Mouse (Mus musculus) embryonic facial prominence, embryonic 13.5 days (tissue): ENCODE measurements around the gene Hsd17b1. TPM values are rescaled to one million over a fixed set of nuclear protein-coding genes. Genes with fewer than 3 reads are reported as not detected.

Experiments used
- ATAC-seq: fragments of 200-750 bp; cut with Nextera tagmentation; 2 replicates; pipeline ENCODE4 v1.8.0; 2017; ENCODE audit warnings: low read depth; ENCODE audit not compliant: insufficient number of reproducible peaks, insufficient read depth, low FRiP score, low TSS enrichment
- H3K27ac ChIP-seq: fragments of 300-500 bp; sonication (generic); 2 replicates; pipeline ENCODE4 v1.5.1; 2015; ENCODE audit warnings: moderate library complexity, mild to moderate bottlenecking, inconsistent platforms
- H3K27me3 ChIP-seq: fragments of 300-500 bp; sonication (generic); 2 replicates; pipeline ENCODE4 v1.6.1; 2015; ENCODE audit warnings: mild to moderate bottlenecking, inconsistent platforms
- H3K36me3 ChIP-seq: fragments of 300-500 bp; sonication (generic); 2 replicates; pipeline ENCODE4 v1.6.1; 2015; ENCODE audit warnings: mild to moderate bottlenecking, inconsistent platforms
- H3K4me1 ChIP-seq: fragments of 300-500 bp; sonication (generic); 2 replicates; pipeline ENCODE4 v1.6.1; 2015; ENCODE audit warnings: inconsistent platforms
- H3K4me2 ChIP-seq: fragments of 300-500 bp; sonication (generic); 2 replicates; pipeline ENCODE4 v1.6.1; 2015; ENCODE audit warnings: moderate library complexity, mild to moderate bottlenecking, inconsistent platforms
- H3K4me3 ChIP-seq: fragments of 300-500 bp; sonication (generic); 2 replicates; pipeline ENCODE4 v1.5.1; 2015; ENCODE audit warnings: mild to moderate bottlenecking, inconsistent platforms
- H3K9ac ChIP-seq: fragments of 300-500 bp; sonication (generic); 2 replicates; pipeline ENCODE4 v1.6.1; 2015; ENCODE audit warnings: mild to moderate bottlenecking, inconsistent platforms
- H3K9me3 ChIP-seq: fragments of 300-500 bp; sonication (generic); 2 replicates; pipeline ENCODE4 v1.6.1; 2016; ENCODE audit warnings: inconsistent platforms
- WGBS: fragments of 180-500 bp; shearing (Covaris S2); methylation state at CpG from one replicate; pipeline ENCODE4 v1.1.7; 2015; ENCODE audit warnings: mixed read lengths; 5-methylcytosine and 5-hydroxymethylcytosine counted together
- polyA plus RNA-seq: library from polyadenylated mRNA; unstranded; fragments of >200 nt; fragmentation: Nextera tagmentation; extraction: Ambion mirVana; gene quantifications from 2 replicates; pipeline ENCODE4 v1.2.1, GENCODE M21; 2015

Hsd17b1 gene
- 0.15 TPM in 1 of 2 replicates, not detected in the other for polyA plus RNA-seq

DNA sequence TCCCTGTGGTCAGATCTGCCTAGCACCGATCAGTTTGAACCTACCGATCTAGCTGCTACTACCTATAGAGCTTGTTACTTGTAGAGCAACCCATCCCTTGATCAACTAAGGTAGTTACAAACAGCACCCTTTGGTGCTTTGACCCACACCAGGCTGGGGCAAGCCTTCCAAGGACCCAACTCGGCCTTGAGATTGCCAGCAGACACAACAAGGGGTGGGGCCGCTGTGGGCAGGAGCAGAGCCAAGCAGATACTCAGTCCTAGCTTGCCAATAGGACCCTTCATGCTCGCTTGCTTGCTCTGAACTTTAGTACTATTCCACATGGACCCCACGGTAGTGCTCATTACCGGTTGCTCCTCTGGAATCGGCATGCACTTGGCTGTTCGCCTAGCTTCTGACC is at the start of gene Hsd17b1:
Gene Hsd17b1, plus strand, starts transcription at position 291 of the 400 bp plus-strand sequence.
- peak within 1 kb of the TSS; percentile 49; the same call in 1 of the 2 replicates for H3K4me2 ChIP-seq
- H3K9ac ChIP-seq: no peak within 1 kb of the TSS
- H3K36me3 ChIP-seq: no peaks in the 10 kb centered on the region
- peaks cover 61% of the 10 kb centered on the region for H3K27me3 ChIP-seq
- 69% methylated on average over 9 of the region's 9 CpGs for WGBS
- H3K9me3 ChIP-seq: no peaks in the 10 kb centered on the region
- no peak within 1 kb of the TSS for H3K27ac ChIP-seq
- H3K4me1 ChIP-seq: peaks cover 16% of the 10 kb centered on the region
- ATAC-seq: no peak
- 0 out of 2 replicates have a peak within 1 kb of the TSS, but pooled peaks have one; percentile 24 for H3K4me3 ChIP-seq

DNA sequence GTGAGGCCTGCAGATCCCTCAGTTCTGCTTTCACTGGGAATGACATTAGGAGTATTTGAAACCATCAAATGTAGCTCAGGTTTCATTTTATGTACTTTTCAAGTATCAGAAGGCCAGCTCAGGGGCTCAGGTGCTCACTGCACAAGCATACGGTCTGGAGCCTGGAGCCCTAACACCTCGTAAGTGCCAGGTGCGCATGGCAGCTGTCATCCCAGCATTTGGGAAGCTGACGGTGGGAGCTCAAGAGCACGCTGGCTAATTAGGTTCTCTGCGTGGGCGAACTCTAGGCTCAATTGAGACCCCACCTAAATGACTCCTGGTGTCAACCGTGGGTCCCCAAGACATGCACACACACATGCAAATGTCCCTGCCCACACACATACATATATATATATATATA is 48.9 kb upstream of the Hsd17b1 start:
- Histone ChIP-seq H3K9me3 (no peaks in the 10 kb centered on the region), H3K27ac (no peak overlapping the region), H3K4me1 (no peaks in the 10 kb centered on the region), H3K9ac (no peak overlapping the region), H3K36me3 (peaks cover 57% of the 10 kb centered on the region), H3K27me3 (no peaks in the 10 kb centered on the region), H3K4me2 (no peak overlapping the region), H3K4me3 (no peak overlapping the region)
- WGBS: 85% methylated on average over 8 of the region's 8 CpGs
- ATAC-seq: no peak

DNA sequence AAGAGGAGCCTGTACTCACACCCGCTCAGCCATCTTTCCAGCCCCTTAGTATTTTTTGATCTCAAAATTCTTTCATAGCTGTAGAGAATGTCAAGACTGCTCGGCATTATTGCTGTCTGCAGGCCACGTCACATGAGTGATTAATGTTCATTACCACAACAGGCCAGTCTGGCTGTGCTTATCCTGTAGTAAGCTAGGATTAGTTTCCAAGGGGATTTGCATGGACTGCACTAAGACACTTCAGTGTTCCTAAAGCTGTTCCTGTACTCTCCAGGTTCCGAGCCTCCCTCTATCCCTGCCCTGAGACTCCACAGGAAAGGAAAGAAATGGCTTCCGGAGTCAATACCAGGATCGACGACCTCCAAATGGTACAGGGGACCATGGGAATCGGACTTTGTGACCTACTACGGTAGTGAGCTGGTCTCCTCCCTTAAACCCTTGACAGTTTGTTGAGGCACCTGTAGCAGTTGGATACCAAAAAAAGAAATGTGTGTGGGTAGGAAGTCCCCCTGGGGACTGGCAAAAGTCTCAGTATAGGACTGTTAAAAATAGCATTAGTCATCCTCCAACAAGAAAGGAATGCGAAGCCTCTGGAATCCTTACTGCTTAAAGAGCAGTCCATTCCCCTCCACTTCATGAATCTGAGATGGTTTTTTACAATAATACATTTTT is 47.9 kb upstream of the Hsd17b1 start:
- no peak for ATAC-seq
- H3K36me3 ChIP-seq: peaks cover 63% of the 10 kb centered on the region
- H3K4me1 ChIP-seq: no peaks in the 10 kb centered on the region
- no peaks in the 10 kb centered on the region for H3K27me3 ChIP-seq
- no peak overlapping the region for H3K4me2 ChIP-seq
- no peak overlapping the region for H3K27ac ChIP-seq
- H3K4me3 ChIP-seq: no peak overlapping the region
- H3K9ac ChIP-seq: no peak overlapping the region
- WGBS: 83% methylated on average over 10 of the region's 10 CpGs
- H3K9me3 ChIP-seq: no peaks in the 10 kb centered on the region

DNA sequence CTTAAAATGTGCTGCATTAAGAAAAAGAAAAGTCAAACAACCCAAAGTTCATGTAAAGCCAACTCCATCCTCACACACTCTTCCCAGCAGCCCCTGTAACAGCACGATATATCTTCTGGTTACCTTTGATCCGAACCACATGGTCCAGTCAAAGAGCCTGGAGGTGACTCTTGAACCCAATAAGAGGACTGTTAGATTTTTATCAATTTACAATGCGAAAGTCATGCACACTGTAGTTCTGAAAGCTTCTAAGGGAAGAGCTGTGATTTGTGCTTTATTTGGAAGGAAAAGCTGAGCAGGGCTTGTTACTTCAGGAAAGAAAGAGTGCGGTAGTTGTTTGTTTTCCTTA is 47.4 kb upstream of the Hsd17b1 start:
- H3K36me3 ChIP-seq: peaks cover 59% of the 10 kb centered on the region
- ATAC-seq: no peak
- H3K4me3 ChIP-seq: no peak overlapping the region

DNA sequence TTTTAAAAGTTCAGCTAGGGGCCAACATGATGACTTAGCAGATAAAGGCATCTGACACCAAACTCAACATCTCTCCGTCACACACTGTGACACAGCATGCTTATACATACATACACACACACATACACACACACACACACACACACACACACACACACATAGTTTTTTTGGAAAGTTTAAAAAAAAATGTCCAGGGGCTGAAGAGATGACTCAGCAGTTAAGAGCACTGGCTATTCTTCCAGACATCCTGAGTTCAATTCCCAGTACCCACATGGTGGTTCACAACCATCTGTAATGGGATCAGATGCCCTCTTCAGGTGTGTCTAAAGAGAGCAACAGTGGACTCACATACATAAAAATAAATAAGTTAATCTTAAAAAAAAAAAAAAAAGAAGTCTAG is 46.7 kb upstream of the Hsd17b1 start:
- no peaks in the 10 kb centered on the region for H3K4me1 ChIP-seq
- no peak overlapping the region for H3K27ac ChIP-seq
- peaks cover 57% of the 10 kb centered on the region for H3K36me3 ChIP-seq
- no peaks in the 10 kb centered on the region for H3K27me3 ChIP-seq
- no peak for ATAC-seq
- H3K4me2 ChIP-seq: no peak overlapping the region
- no peaks in the 10 kb centered on the region for H3K9me3 ChIP-seq
- WGBS: 78% methylated on average over 1 of the region's 1 CpGs
- no peak overlapping the region for H3K9ac ChIP-seq
- H3K4me3 ChIP-seq: no peak overlapping the region

More for the DNA sequence above, 47.4 kb upstream of the Hsd17b1 start:
- no peaks in the 10 kb centered on the region for H3K27me3 ChIP-seq
- H3K9me3 ChIP-seq: no peaks in the 10 kb centered on the region
- WGBS: 87% methylated on average over 4 of the region's 4 CpGs
- no peak overlapping the region for H3K4me2 ChIP-seq
- H3K9ac ChIP-seq: no peak overlapping the region
- H3K4me1 ChIP-seq: no peaks in the 10 kb centered on the region
- no peak overlapping the region for H3K27ac ChIP-seq

DNA sequence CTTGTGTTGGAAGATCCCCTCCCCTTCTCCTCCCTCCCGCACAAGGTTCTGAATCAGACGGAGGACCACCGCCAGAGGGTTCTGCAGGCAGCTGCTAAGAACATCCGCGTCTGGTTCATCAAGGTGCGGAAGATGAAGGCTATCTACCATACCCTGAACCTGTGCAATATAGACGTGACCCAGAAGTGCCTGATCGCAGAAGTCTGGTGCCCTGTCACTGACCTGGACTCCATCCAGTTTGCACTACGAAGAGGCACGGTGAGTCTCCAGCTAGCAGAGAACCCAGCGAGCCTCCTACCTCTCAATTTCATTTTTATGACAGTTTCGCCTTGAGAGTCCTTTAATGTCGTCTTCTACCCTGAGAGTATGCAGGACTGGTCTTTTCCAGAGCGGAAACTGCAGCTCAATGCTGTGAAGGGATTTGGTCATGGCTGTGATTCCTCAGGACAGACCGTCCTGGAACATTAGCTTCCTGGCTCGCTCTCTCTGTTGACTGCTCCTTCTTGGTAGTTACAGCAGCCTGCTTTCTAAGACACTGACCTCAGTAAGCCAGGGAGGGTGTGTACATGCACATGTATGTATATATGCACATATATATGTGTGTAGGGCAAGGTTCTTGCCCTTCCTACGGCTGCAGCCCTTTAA is 44.2 kb upstream of the Hsd17b1 start:
- Histone ChIP-seq H3K4me2 (no peak overlapping the region), H3K4me3 (no peak overlapping the region), H3K9ac (no peak overlapping the region), H3K27ac (no peak overlapping the region), H3K4me1 (no peaks in the 10 kb centered on the region), H3K9me3 (no peaks in the 10 kb centered on the region), H3K36me3 (peaks cover 70% of the 10 kb centered on the region), H3K27me3 (no peaks in the 10 kb centered on the region)
- 94% methylated on average over 17 of the region's 17 CpGs for WGBS
- no peak for ATAC-seq

DNA sequence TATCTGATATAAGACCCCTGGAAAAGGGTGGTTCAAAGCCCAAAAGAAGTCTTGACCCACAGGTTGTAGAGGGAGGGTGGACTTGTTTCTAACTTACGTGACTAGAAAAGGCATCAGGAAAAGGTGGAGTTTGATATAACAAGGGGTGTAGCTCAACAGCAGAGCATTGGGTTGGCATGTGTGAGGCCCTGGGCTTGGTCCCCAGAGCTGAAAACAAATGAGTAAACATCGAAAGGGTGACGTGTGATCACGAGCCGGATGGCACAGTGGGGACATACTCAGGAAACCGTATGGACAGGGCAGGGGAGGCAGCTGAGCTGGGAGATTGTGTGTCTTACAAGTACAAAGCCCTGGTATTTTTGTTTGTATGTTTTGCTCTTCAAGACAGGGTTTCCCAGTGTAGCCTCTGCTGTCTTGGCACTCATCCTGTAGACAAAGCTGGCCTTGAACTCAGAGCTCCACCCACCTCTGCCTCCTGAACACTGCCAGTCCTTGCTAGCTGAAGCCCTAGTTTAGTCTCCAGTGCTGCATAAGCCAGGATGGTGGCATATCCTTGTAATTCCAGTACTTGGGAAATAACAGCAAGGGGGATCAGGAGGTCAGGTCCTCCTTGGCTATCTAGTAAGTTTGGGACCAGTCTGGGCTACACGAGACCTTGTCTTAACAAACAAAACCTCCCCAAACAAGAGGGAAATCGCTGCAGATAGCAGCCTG is 43.4 kb upstream of the Hsd17b1 start:
- Histone ChIP-seq H3K27ac (no peak overlapping the region), H3K4me2 (no peak overlapping the region), H3K36me3 (peaks cover 74% of the 10 kb centered on the region), H3K9ac (no peak overlapping the region), H3K9me3 (no peaks in the 10 kb centered on the region), H3K27me3 (no peaks in the 10 kb centered on the region), H3K4me1 (no peaks in the 10 kb centered on the region), H3K4me3 (no peak overlapping the region)
- ATAC-seq: no peak
- WGBS: 94% methylated on average over 8 of the region's 8 CpGs

DNA sequence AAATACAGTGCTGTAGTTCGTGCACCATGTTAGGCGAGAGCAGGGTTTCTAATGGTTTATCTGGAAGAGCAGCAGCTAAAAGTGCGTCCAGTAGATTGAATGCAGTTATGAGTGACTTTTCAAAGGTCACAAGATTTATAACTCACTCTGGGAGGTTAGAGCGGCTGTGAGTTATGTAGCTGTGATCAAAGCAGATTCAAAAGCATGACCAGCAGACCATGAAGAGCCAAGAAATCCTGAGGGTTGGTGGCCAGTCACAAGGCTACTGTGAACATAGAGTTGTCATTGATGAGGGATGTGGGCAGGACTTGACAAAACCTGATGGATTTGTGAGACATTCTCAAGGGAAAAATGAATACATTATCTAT is 42.9 kb upstream of the Hsd17b1 start:
- H3K27ac ChIP-seq: no peak overlapping the region
- H3K9ac ChIP-seq: no peak overlapping the region
- no peaks in the 10 kb centered on the region for H3K4me1 ChIP-seq
- WGBS: 90% methylated on average over 4 of the region's 4 CpGs
- H3K4me2 ChIP-seq: no peak overlapping the region
- no peak for ATAC-seq
- H3K36me3 ChIP-seq: peaks cover 77% of the 10 kb centered on the region
- H3K27me3 ChIP-seq: no peaks in the 10 kb centered on the region
- no peaks in the 10 kb centered on the region for H3K9me3 ChIP-seq
- no peak overlapping the region for H3K4me3 ChIP-seq

DNA sequence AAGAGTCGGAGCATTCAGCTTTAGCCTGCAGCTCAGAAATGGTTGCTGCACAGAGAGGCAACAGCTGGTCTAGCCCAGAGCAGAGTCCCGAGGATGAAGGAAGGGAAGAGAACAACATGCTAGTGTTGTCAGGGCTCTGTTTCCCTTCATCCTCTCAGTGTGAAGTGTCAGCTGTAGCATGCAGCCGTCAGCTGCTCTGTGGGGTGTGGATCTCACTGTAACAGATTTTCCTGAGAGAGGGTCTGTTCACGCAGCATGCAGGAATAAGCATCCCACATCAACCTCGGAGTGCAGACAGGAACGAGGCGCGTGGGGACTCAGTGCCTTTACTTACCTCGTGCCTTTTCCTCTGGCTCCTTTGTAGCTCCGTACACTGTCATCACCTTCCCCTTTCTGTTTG is 40.4 kb upstream of the Hsd17b1 start:
- 86% methylated on average over 10 of the region's 10 CpGs for WGBS
- Histone ChIP-seq H3K27me3 (no peaks in the 10 kb centered on the region), H3K36me3 (peaks cover 78% of the 10 kb centered on the region), H3K4me2 (no peak overlapping the region), H3K4me1 (no peaks in the 10 kb centered on the region), H3K9me3 (no peaks in the 10 kb centered on the region), H3K9ac (no peak overlapping the region), H3K4me3 (no peak overlapping the region), H3K27ac (no peak overlapping the region)
- no peak for ATAC-seq

DNA sequence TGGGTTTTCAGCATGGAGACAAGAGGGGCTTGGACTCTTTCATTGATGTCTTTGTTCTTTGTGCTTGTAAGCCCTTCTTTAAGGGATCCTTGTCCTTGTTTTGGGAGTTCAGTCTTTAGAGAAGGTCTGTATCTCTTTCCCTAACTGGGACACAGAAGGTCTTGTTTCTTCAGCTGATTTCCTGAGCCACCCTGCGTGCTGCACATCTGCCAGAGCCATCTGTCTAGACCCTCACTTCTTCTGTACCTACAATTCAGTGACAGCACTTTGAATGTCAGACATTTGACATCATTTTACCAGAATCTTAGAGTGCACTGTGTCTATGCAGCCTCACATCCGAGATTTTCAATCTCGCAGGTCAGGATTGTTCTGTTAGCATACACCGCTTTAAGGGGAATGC is 32.4 kb upstream of the Hsd17b1 start:
- Histone ChIP-seq H3K27me3 (no peaks in the 10 kb centered on the region), H3K27ac (no peak overlapping the region), H3K9me3 (no peaks in the 10 kb centered on the region), H3K36me3 (peaks cover 92% of the 10 kb centered on the region), H3K4me2 (no peak overlapping the region), H3K9ac (no peak overlapping the region), H3K4me3 (no peak overlapping the region), H3K4me1 (no peaks in the 10 kb centered on the region)
- no peak for ATAC-seq
- WGBS: 90% methylated on average over 4 of the region's 4 CpGs

DNA sequence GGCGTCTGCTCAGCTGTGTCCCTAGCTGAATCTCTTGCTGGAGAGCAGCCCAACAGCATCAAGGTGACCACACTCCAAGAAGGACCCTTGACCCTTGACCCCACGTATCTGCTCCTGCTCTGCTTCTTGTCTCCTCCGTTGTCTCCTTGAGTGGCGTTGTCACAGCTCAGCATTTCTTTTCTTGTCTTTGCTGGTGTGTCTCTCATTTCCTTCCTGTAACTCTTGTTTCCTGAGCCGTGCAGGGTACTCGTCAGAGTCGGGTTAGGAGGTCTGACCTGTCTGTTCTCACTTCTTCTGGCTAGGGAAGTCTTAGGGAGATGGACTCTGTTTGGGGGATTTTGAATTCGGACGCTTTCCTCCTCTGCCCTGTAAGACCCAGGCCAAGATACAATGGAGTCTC is 31.8 kb upstream of the Hsd17b1 start:
- H3K4me1 ChIP-seq: no peaks in the 10 kb centered on the region
- WGBS: 68% methylated on average over 9 of the region's 9 CpGs
- H3K27me3 ChIP-seq: no peaks in the 10 kb centered on the region
- peaks cover 91% of the 10 kb centered on the region for H3K36me3 ChIP-seq
- H3K27ac ChIP-seq: no peak overlapping the region
- ATAC-seq: no peak
- H3K9ac ChIP-seq: no peak overlapping the region
- no peak overlapping the region for H3K4me3 ChIP-seq
- no peak overlapping the region for H3K4me2 ChIP-seq
- H3K9me3 ChIP-seq: no peaks in the 10 kb centered on the region

DNA sequence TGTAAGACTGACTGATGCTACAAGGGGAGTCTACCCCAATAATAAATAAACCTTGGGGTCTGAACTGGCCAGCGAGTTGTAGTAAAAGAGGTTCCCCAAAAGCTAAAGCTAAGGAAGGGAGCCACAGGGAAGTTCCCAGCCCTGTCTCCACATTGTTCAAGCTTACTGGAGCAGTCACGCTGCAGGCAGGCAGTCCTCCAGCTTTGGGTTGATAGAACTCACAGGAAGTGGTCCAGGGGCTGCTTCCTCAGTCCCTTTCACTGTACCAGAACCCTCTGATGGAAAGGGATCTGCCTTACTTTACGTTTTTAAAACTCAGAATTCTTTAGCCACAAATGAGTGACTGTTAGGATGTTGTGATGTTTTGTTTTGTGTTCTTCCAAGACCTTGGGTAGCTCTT is 30.7 kb upstream of the Hsd17b1 start:
- Histone ChIP-seq H3K9ac (no peak overlapping the region), H3K9me3 (no peaks in the 10 kb centered on the region), H3K27ac (no peak overlapping the region), H3K4me1 (no peaks in the 10 kb centered on the region), H3K4me3 (no peak overlapping the region), H3K4me2 (no peak overlapping the region), H3K27me3 (no peaks in the 10 kb centered on the region), H3K36me3 (peaks cover 93% of the 10 kb centered on the region)
- no peak for ATAC-seq
- WGBS: 87% methylated on average over 3 of the region's 3 CpGs
